Mouse (Mus musculus): ENCODE data around the gene Lrrc74a.

- TF ChIP-seq CTCF (IDR thresholded peaks at IDR 0.05; ENCODE audit: low read depth, low read length) (no peak), GATA1 (IDR thresholded peaks at IDR 0.05; ENCODE audit: borderline replicate concordance, low read length) (no peak), TAL1 (conservative IDR thresholded peaks at IDR 0.05; ENCODE audit: low read depth, low read length) (no peak)
Measured at GRCm38 (mm10) chr12:86692471-86693356, 41.5 kb upstream of the Lrrc74a start.
